Mouse (Mus musculus) embryo, embryonic 9.5 days (tissue): ENCODE results near the gene Wdr66.
A peak's percentile ranks its signal among the peaks of the same experiment; 100 is the strongest.

Source experiments
- DNase-seq: peaks from one replicate; pipeline ENCODE4 v3.0.0-alpha.2; 2017; ENCODE audit errors: extremely low spot score

Gene Wdr66

GRCm38 (mm10) chr5:123270917-123271316, 19.0 kb downstream of the Wdr66 start:
- DNase-seq = no peak

DNA sequence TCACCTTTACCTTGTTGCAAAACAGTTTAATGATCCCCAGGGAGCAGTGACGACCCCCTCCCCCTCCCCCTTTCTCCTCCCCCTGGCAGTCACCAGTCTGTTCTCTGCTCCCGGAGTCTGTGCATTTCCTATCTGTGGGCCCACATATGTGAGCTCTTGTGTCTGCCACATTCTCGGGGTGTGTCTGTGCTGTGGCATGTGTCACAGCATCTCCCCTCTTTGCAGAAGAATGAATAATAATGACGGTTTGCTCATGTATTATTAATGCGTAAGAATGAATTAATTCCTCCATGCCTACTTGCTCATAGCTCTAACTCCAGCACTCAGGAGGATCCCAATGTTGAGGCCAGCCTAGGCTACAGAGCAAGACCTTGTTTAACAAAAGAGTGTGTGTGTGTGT, 21.0 kb downstream of the Wdr66 start:
- DNase-seq = no peak

DNA sequence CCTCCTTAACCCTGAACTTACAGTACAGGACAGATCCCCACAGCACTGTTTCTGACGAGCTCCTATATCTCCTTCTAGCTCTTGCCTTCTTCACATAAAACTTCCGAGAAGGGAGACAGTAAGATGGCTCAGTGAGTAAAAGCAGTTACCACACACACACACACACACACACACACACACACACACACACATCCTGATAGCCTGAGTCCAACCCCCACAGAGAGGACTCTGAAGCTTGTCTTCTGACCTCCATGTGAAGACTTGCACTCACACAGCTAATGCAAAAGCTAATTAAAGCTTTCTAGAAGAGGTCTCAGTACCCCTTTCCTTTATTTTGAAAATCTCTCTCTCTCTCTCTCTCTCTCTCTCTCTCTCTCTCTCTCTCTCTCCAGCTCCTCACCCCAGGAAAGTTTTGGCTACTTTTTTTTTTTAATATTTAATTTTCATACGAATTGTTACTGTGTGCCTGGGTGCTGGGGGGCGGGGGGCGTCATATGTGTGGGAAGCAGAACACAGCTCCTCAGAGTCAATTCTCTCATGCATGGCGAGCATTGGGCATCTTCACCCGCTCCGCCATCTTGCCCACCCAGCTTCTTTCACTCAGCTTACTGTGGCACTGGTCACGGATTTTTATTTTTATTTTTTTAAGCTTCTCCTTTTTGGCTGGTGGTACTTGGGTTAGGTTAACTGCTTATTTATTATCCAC, 24.9 kb downstream of the Wdr66 start:
- no peak for DNase-seq

GRCm38 (mm10) chr5:123277342-123277701, 25.4 kb downstream of the Wdr66 start:
- DNase-seq = no peak

DNA sequence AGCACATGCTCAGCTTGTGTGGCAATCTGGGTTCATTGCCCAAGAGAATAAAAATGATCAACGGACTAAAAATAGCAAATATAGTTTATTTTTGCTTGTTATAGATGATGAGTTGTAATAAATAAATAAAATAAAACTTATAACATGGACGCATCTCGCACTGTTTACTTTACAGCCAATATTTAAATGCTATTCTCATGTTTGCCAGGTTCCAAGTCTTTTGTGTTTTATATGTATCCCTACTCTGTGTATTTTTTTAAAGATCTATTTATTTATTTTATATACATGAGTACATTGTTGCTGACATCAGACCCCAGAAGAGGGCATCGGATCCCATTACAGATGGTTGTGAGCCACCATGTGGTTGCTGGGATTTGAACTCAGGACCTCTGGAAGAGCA, 25.8 kb downstream of the Wdr66 start:
- no peak for DNase-seq

DNA sequence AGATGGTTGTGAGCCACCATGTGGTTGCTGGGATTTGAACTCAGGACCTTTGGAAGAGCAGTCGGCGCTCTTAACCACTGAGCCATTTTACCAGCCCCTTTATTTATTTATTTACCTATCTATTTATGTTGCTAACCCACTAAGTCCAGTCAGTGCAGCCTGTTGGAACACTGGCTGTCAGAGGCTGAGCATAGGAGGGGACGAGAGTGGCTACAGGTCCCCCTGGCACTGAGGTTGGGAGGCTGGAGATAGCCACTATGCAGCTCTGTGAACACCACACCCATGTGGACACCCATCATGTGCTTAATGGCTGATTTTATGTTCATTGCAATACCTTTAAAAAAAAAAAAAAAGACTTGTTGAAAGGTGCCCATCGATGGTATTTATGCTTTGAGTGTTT, 27.3 kb downstream of the Wdr66 start:
- no peak for DNase-seq

GRCm38 (mm10) chr5:123281336-123282136, 29.6 kb downstream of the Wdr66 start:
- DNase-seq = no peak

DNA sequence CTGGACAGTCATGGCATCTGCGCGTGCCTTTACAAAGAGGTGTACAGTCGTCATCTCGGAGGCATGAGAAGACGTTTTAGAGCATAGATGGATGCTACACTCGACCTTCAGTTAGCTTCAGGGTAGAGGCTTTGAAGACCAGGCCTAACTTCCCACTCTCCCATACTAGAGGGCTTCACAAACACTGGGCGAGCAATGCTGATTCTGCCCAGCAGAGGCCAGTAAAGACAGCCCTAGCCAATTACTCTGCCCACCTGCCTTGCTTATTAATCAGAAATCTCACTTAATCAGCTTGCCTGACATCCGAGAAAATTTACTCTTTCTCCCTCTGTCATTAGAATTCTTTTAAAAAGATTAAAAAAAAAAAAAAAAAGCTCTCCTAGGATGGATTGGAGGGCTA, 33.3 kb downstream of the Wdr66 start:
- no peak for DNase-seq

GRCm38 (mm10) chr5:123288079-123288478, 36.2 kb downstream of the Wdr66 start:
- no peak for DNase-seq

- DNase-seq = no peak
Measured at GRCm38 (mm10) chr5:123294653-123295052, 42.8 kb downstream of the Wdr66 start.

DNA sequence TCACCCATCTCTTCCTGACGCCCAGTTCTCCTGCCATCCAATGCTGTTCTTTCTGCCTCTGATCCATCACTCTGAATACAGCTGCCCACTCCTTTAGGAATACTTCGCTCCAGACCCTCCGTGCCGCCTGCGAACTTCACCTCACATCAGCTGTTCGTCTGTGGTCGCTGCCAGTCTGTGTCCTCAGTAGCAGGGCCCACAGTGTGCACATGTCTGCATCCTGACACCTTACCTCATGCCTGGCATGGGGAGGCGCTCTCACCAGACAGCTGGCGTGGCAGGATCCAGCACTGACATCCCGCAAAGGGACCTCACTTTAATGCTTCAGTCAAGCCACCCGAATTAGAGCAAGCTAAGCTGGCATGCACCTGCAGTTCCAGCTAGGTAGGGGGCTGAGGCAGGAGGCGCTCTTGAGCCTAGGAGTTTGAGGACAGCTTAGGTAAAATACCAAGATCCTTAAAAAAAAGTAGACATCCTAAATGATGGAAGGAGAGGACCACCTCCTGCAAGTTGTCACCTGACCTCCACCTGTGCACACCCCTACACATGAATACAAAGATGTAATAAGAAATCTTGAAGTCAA, 44.4 kb downstream of the Wdr66 start:
- no peak for DNase-seq

DNA sequence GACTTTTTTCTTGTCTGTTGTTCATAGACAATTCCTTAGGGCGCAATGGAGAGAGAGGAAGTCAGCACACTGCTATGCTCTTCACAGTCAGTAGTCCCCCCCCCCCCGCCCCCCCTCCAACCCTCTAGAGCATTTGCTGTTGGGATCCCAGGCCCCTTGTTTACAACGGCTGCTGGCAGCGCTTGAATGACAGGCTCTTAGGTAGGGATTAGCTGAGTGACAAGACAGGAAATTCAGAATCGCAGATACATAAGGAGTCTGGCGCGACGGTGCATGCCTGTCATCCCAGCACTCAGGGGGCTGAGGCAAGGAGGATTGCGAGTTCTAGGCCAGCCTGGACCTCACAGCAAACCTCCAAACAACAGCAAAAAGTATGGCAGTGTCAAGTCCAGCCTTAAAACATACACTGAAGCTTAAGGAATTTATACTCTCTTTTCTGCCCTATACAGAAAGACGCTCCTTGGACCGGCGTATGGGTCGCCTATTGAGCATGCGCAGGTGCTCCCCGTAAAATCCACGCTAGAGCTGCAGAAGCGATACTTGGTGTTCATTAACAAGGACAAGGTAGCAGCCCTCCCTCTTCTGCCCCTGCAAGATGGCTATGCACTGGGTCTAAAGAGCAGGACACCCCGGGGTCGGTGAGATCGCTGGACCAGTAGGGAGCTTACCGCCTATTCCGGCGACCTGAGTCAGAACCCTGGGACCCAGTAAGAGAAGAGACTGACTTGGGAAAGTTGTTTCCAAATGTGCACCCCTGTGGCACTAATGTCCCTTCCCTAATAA, 45.3 kb downstream of the Wdr66 start:
- DNase-seq = no peak

DNA sequence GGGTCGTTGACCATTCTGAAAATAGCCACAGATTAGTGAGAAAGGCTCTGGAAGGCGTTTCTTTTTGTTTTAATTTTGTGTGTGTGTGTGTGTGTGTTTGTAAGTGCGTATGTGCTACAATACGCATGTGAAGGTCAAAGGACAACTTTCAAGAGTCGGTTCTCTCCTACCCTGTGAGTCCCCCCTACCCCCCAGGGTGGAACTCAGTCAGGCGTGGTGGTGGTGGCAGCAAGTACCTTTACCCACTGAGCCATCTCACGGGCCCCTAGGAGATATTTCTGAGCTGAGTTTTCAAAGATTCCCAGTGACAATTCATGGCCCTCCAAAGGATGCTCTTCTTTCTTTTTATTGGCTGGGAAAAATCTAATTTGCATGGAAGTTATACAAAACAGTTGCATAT, 45.9 kb downstream of the Wdr66 start:
- DNase-seq = no peak

DNA sequence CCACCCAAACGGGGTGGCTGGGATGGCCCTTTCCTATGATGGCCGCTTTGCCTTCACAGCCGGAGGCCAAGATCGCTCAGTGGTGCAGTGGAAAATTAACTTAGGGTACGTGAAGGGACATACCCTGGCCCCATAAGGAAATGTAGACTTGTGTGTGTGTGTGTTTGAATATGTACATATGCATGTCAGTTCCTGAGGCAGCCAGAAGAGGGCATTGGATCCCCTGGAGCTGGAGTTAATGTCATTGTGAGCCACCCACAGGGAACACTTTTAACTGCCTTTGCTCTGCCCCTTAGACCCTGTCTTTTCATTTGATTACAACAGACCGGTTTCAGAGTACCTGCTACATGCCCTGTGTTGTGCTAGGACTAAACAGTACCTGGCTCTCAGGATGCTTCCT, 46.6 kb downstream of the Wdr66 start:
- no peak for DNase-seq

DNA sequence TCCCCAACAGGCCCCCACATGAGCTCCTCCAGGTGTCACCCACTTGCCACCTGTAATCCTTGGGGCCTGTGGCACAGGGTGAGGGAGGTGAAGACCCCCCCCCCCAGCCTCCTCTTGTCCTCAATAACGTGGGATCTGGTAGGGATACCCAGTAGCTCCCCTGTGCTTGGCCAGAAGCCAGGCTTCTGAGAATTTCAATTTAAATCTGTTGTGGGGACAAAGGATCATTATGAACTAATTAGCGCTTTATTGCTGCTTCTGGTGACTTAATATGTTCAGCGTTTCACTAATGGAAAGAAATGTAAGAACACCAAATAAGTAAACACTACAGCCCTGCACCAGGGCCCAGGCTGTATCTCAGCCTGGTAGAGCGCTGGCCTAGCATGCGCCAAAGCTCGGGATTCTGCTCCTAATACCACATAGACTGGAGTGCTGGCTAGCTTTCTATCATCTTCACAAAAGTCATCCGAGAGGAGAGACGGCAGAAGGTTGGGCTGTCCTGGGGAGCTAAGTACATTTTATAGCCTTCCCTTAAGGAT, 48.7 kb downstream of the Wdr66 start:
- DNase-seq = no peak

GRCm38 (mm10) chr5:123301780-123302521, 50.0 kb downstream of the Wdr66 start:
- peak; percentile 69 for DNase-seq

DNA sequence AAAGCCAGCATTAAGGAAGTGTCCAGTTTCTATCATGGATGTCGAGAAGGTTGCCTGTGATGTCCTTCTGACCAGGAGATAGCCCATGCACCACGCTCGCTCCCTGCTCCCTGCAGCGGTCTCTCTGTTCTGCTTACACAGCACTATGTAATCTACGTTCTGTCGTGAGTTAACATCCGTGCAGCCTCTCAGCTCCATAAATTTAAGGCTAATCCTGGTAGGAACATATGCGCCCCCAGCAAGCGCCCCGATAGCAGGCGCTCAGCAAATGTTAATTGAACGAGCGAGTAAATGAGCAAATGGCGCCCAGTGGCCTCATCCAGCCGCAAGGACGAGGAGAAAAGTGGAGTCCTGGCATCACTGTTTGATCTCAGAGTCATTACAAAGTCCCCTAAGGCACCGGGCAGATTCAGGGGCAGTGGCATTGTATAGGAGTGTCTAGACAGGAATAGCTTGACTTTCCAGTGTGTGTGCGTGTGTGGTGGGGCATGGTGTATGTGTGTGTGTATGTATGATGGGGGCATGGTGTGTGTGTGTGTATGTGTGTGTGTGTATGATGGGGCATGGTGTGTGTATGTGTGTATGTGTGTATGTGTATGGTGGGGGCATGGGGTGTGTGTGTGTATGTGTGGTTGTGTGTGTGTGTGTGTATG, 55.9 kb downstream of the Wdr66 start:
- no peak for DNase-seq

DNA sequence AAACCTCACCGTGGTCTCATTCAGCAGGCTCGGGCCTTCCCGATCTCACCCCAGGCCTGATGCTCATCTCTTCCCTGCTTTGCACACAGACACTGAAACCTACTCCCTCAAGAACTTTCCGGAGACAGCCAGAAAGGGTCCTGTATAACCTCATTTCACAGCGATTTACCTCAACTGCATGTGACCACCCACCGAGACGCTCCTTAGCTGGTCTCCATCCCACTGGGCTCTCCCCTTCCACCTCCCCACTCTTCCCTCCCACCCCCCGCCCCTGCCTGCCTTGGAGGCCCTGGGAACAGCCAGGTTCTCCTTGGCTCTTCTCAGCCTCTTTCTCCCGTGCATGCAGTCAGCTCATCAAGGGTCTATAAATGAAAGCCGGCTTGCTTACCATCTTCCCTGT, 57.9 kb downstream of the Wdr66 start:
- DNase-seq = no peak

GRCm38 (mm10) chr5:123310221-123310620, 58.3 kb downstream of the Wdr66 start:
- no peak for DNase-seq

- DNase-seq = no peak
Measured at GRCm38 (mm10) chr5:123313058-123313630, 61.2 kb downstream of the Wdr66 start.
